Mouse (Mus musculus) cerebellum, adult 2 months (tissue): ENCODE measurements around the gene Gtpbp4.

Experiments used
- CTCF ChIP-seq: fragments of 200-500 bp; IDR thresholded peaks from 2 replicates; pipeline ENCODE4 v1.5.1; 2011; ENCODE audit warnings: low read depth, mild to moderate bottlenecking, control low read depth, low read length, moderate library complexity, borderline replicate concordance; ENCODE audit not compliant: insufficient read depth
- POLR2A ChIP-seq: fragments of 200-500 bp; IDR thresholded peaks from 2 replicates; pipeline ENCODE4 v1.6.1; 2011; ENCODE audit warnings: low read length, control low read depth, borderline replicate concordance; ENCODE audit not compliant: insufficient read depth

- TF ChIP-seq POLR2A (no peak), CTCF (no peak)
Measured at GRCm38 (mm10) chr13:9043289-9044049, 47.6 kb upstream of the Gtpbp4 start.
